Comparison of ENCODE assay signal across 15 mouse cellular contexts in genomic region chr13:16435436-16435835, GRCm38 (mm10).
"Had no signal": no experiment of that assay in that cellular context is flagged by ENCODE, and none has a peak within 500 bp of the region (broad histone marks: within the 10 kb centered on the region; RNA-seq: fewer than 3 reads in every experiment).

No protein-coding gene starts in this region.

- H3K36me3 ChIP-seq: kidney, embryonic 15.5 days; limb, embryonic 15.5 days; liver, embryonic 12.5 days; midbrain, embryonic 10.5 days; neural tube, embryonic 15.5 days had no signal

- H3K27ac ChIP-seq: kidney, embryonic 15.5 days; limb, embryonic 15.5 days; liver, embryonic 12.5 days; midbrain, embryonic 10.5 days; neural tube, embryonic 15.5 days had no signal

- H3K27me3 ChIP-seq: kidney, embryonic 15.5 days; limb, embryonic 15.5 days; liver, embryonic 12.5 days; neural tube, embryonic 15.5 days had no signal

- H3K4me3 ChIP-seq: kidney, embryonic 15.5 days; limb, embryonic 15.5 days; liver, embryonic 12.5 days; midbrain, embryonic 10.5 days; myocyte; neural tube, embryonic 15.5 days had no signal

- ATAC-seq: liver, embryonic 12.5 days had no signal

- DNase-seq: kidney, adult 2 months; kidney, postnatal 25 days; layer of hippocampus, postnatal 36 days; lung, embryonic 14.5 days; lung, postnatal 10 days; lung, postnatal 4 days; spleen, adult 18-20 months; thymus, adult 18-20 months; thymus, postnatal 14 days had no signal

- H3K9ac ChIP-seq: kidney, embryonic 15.5 days; limb, embryonic 15.5 days; liver, embryonic 12.5 days; lung, embryonic 14.5 days; neural tube, embryonic 15.5 days had no signal

- H3K4me2 ChIP-seq: kidney, embryonic 15.5 days; limb, embryonic 15.5 days; liver, embryonic 12.5 days; lung, embryonic 14.5 days; neural tube, embryonic 15.5 days had no signal

- H3K9me3 ChIP-seq: kidney, embryonic 15.5 days; limb, embryonic 15.5 days; liver, embryonic 12.5 days; midbrain, embryonic 10.5 days; neural tube, embryonic 15.5 days had no signal

- H3K4me1 ChIP-seq: kidney, embryonic 15.5 days; limb, embryonic 15.5 days; liver, embryonic 12.5 days; midbrain, embryonic 10.5 days; neural tube, embryonic 15.5 days had no signal
